Comparison of ENCODE assay signal across 23 mouse cellular contexts in genomic region chr7:92485881-92486710, GRCm38 (mm10).
DNase-seq lines count a peak whose midpoint lies in the region; ATAC-seq and TF ChIP-seq lines count a peak whose summit lies in the region.
"Had no signal": no experiment of that assay in that cellular context is flagged by ENCODE, and none has a peak within 500 bp of the region (broad histone marks: within the 10 kb centered on the region; RNA-seq: fewer than 3 reads in every experiment).

No protein-coding gene starts in this region.

- no peaks in the 10 kb centered on the region for H3K27me3 ChIP-seq in kidney, postnatal 0 days (ENCODE audit: insufficient read depth, low read length)
- no peaks in the 10 kb centered on the region for H3K27me3 ChIP-seq in Patski
- no peaks in the 10 kb centered on the region for H3K27me3 ChIP-seq in embryonic facial prominence, embryonic 15.5 days
- H3K27me3 ChIP-seq: heart, embryonic 13.5 days; hindbrain, embryonic 13.5 days; kidney, embryonic 15.5 days; limb, embryonic 12.5 days; midbrain, embryonic 12.5 days had no signal

- in situ Hi-C loops in Patski (cut with MboI; ENCODE audit: low pct_unique_long_range_greater_than_20kb), result no loop called here

- CTCF ChIA-PET in Patski (lab: Charles Lee), result interaction anchor here (0.8 to 1.3 kb wide), 6 partner anchors 10 to 382 kb away, joined by 3 to 4 read pairs (median 3); no protein-coding TSS in a partner anchor

- no peak overlapping the region for H3K4me2 ChIP-seq in kidney, postnatal 0 days (ENCODE audit: low read length)
- no peak overlapping the region for H3K4me2 ChIP-seq in embryonic facial prominence, embryonic 15.5 days (replicated peaks)
- H3K4me2 ChIP-seq: heart, embryonic 13.5 days; hindbrain, embryonic 13.5 days; kidney, embryonic 15.5 days; limb, embryonic 12.5 days; liver, embryonic 11.5 days; midbrain, embryonic 12.5 days had no signal

- H3K27ac ChIP-seq in kidney, postnatal 0 days, result no peak overlapping the region
- 0 out of 2 replicates have a peak overlapping the region, but pooled peaks have one; percentile 22 for H3K27ac ChIP-seq in embryonic facial prominence, embryonic 15.5 days (replicated peaks)
- H3K27ac ChIP-seq: heart, adult 2 months; heart, embryonic 13.5 days; hindbrain, embryonic 13.5 days; kidney, embryonic 15.5 days; limb, embryonic 12.5 days; midbrain, embryonic 12.5 days had no signal

- DNase-seq in kidney, postnatal 0 days (ENCODE audit: low spot score), result peak; percentile 24
- no peak for DNase-seq in kidney, adult 11 months
- DNase-seq in MN1 (ENCODE audit: low spot score) (peak; percentile 51), Patski (ENCODE audit: low read depth, low spot score) (peak; percentile 76)
- no peak for DNase-seq in frontal cortex, postnatal 25 days (ENCODE audit: low spot score in 2 of 2)
- DNase-seq in ovary, postnatal 14 days (ENCODE audit: low spot score), result no peak
- DNase-seq: cerebellum, adult 18-20 months; cerebellum, postnatal 14 days; gastrocnemius, postnatal 36 days; heart, adult 2 months; heart, postnatal 14 days; kidney, postnatal 4 days; lung, adult 18-20 months; lung, postnatal 14 days had no signal

- POLR2A ChIA-PET in Patski (lab: Charles Lee), result no interaction called here

- TF ChIP-seq CTCF in kidney, postnatal 0 days (IDR thresholded peaks at IDR 0.05; ENCODE audit: low read depth), result no peak
- no peak for TF ChIP-seq CTCF in Patski (IDR thresholded peaks at IDR 0.05)

- H3K4me1 ChIP-seq in kidney, postnatal 0 days (replicated peaks; ENCODE audit: insufficient read depth, low read length), result no peaks in the 10 kb centered on the region
- 0 out of 2 replicates have a peak, but pooled peaks cover 3% of the 10 kb centered on the region for H3K4me1 ChIP-seq in embryonic facial prominence, embryonic 15.5 days
- H3K4me1 ChIP-seq: hindbrain, embryonic 13.5 days; kidney, embryonic 15.5 days; midbrain, embryonic 12.5 days had no signal

- no peaks in the 10 kb centered on the region for H3K9me3 ChIP-seq in kidney, postnatal 0 days (replicated peaks; ENCODE audit: low read length)
- no peaks in the 10 kb centered on the region for H3K9me3 ChIP-seq in embryonic facial prominence, embryonic 15.5 days (replicated peaks)
- H3K9me3 ChIP-seq: heart, embryonic 13.5 days; hindbrain, embryonic 13.5 days; kidney, embryonic 15.5 days; limb, embryonic 12.5 days; midbrain, embryonic 12.5 days had no signal

- ATAC-seq in kidney, postnatal 0 days (replicated peaks; ENCODE audit: low FRiP score, low read depth), result no peak
- ATAC-seq in Patski, result peak; percentile 82
- peak; percentile 60; the same call in 1 of the 2 replicates for ATAC-seq in embryonic facial prominence, embryonic 15.5 days (ENCODE audit: insufficient number of reproducible peaks, low FRiP score, low TSS enrichment, low read depth)
- ATAC-seq: forebrain, embryonic 16.5 days; inflammation-experienced regulatory T-cells, adult 6 months had no signal

- H3K4me3 ChIP-seq in kidney, postnatal 0 days (replicated peaks; ENCODE audit: low read depth, low read length), result no peak overlapping the region
- no peak overlapping the region for H3K4me3 ChIP-seq in embryonic facial prominence, embryonic 15.5 days (replicated peaks)
- H3K4me3 ChIP-seq: heart, adult 2 months; heart, embryonic 13.5 days; hindbrain, embryonic 13.5 days; kidney, embryonic 15.5 days; limb, embryonic 12.5 days; midbrain, embryonic 12.5 days had no signal

- no peaks in the 10 kb centered on the region for H3K36me3 ChIP-seq in kidney, postnatal 0 days (ENCODE audit: insufficient read depth, low read length)
- H3K36me3 ChIP-seq in embryonic facial prominence, embryonic 15.5 days, result no peaks in the 10 kb centered on the region
- H3K36me3 ChIP-seq: heart, embryonic 13.5 days; hindbrain, embryonic 13.5 days; kidney, embryonic 15.5 days; limb, embryonic 12.5 days; midbrain, embryonic 12.5 days had no signal

- H3K9ac ChIP-seq in kidney, postnatal 0 days (ENCODE audit: low read depth, low read length), result no peak overlapping the region
- H3K9ac ChIP-seq in embryonic facial prominence, embryonic 15.5 days, result no peak overlapping the region
- H3K9ac ChIP-seq: heart, embryonic 13.5 days; hindbrain, embryonic 13.5 days; kidney, embryonic 15.5 days; limb, embryonic 12.5 days; midbrain, embryonic 12.5 days had no signal

- 49% methylated on average over 3 of the region's 3 CpGs for WGBS in kidney, postnatal 0 days
- 11% methylated on average over 3 of the region's 3 CpGs for WGBS in embryonic facial prominence, embryonic 15.5 days

Comparison
In these comparisons a context has a peak if more than half of its experiments do, and no peak if none do; other contexts are left out.
1. DNase-seq: peak in kidney, postnatal 0 days (single experiment), MN1 (single experiment) and Patski (single experiment); none in kidney, adult 11 months (single experiment), frontal cortex, postnatal 25 days (0 of 2) and ovary, postnatal 14 days (single experiment).